Mouse (Mus musculus) lung, adult 2 months (tissue): ENCODE measurements around the gene Pcsk5. TPM values are rescaled to one million over a fixed set of nuclear protein-coding genes. Genes with fewer than 3 reads are reported as not detected.
A peak's percentile ranks its signal among the peaks of the same experiment; 100 is the strongest.

ENCODE experiments used
- DNase-seq: peaks from one replicate; pipeline ENCODE4 v3.0.0; 2022
- H3K4me1 ChIP-seq: fragments of 200-500 bp; 2 replicates; pipeline ENCODE4 v1.6.1; 2011; ENCODE audit warnings: low read length; ENCODE audit not compliant: control insufficient read depth, insufficient read depth
- H3K4me3 ChIP-seq: fragments of 200-500 bp; replicated peaks from 2 replicates; pipeline ENCODE3; 2011; ENCODE audit warnings: low read depth, mild to moderate bottlenecking, control low read depth, low read length; ENCODE audit errors: extremely low read depth
- CTCF ChIP-seq: fragments of 200-500 bp; IDR thresholded peaks from 2 replicates; pipeline ENCODE4 v1.5.1; 2011; ENCODE audit warnings: mild to moderate bottlenecking, low read length, control low read depth; ENCODE audit not compliant: insufficient read depth
- POLR2A ChIP-seq: fragments of 200-500 bp; IDR thresholded peaks from 2 replicates; pipeline ENCODE4 v1.6.1; 2011; ENCODE audit warnings: low read depth, mild to moderate bottlenecking, control low read depth, low read length, borderline replicate concordance; ENCODE audit errors: extremely low read depth
- WGBS: fragments of 180-500 bp; shearing (Covaris S2); methylation state at CpG from one replicate; pipeline ENCODE4 v1.1.7; 2018; 5-methylcytosine and 5-hydroxymethylcytosine counted together
- polyA plus RNA-seq: library from polyadenylated mRNA; depleted of rRNA; stranded (reverse); fragments of >200 nt; gene quantifications from 2 replicates; pipeline ENCODE4 v1.2.3, GENCODE M21; 2012; rRNA removed

The Pcsk5 gene
- polyA plus RNA-seq, result 8.8 and 11.2 TPM in 2 replicates

DNA sequence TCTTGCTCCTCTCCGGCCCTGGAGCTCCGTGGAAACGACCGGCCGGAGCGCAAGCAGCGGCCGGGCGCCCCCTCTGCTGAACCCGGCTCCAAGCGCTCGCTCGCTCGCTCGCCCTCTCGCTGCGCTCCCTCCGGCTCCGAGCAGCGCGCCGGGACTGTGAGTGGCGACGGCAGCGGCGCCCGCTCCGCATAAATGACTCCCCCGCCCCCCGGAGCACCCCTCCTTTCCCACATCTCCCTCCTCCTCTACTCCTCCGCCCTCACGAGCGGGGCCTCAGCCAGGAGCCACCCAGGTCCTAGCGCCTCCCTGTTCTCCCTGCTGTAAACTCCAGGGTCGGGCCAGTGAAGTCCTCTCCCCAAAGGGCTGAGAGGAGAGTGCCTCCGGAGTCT lies at the start of gene Pcsk5:
Gene Pcsk5, minus strand, starts transcription at position 162 of the 389 bp plus-strand sequence.
- Histone ChIP-seq H3K4me1 (no peaks in the 10 kb centered on the region), H3K4me3 (peak within 1 kb of the TSS; percentile 75)
- DNase-seq, result peak; percentile 76
- WGBS, result under 1% methylated on average over 35 of the region's 36 CpGs
- TF ChIP-seq POLR2A, result peak; percentile 68; the same call in 1 of the 2 replicates
- no peak for TF ChIP-seq CTCF

DNA sequence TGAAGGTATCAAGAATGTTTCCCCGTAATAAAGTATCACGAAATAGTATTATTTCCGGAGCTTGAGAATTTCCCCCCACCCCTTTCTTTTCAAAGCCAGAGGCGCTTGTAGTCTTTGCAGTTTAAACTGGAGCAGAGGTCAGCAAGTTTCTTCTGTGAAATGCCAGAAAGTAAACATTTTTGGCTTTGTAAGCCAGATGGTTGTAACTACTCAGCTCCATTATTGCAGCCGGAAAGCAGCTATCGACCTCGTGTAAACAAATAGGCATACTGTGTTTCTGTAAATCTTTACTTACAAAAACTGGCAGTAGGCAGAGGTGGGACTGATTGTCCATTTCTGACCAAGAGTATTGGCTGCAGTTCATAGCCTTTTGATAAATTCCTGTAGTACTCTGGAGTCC lies 38.4 kb upstream of the Pcsk5 start:
- 25% methylated on average over 7 of the region's 7 CpGs for WGBS
- Histone ChIP-seq H3K4me3 (no peak overlapping the region), H3K4me1 (peaks cover 7% of the 10 kb centered on the region)
- no peak for DNase-seq
- TF ChIP-seq CTCF (no peak), POLR2A (no peak)

DNA sequence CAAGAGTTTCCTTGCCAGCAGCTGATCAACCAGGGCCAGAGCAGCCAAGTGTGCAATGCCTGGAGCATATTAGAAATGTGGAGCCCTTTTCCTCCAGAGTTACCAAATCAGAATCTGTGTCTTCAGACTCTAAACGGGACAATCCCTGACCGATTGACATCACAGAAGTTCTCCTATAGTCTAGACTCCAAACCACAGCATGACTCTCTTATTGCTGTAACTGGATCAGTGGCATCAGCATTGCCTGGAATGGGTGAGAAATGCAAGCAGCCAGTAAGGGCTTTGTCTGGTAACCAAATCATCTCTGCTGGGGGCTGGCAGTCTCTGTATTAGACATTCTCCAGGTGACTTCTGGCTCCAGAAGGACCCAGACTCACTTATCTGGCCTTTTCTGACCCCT lies 37.0 kb upstream of the Pcsk5 start:
- TF ChIP-seq CTCF (no peak), POLR2A (no peak)
- WGBS, result 74% methylated on average over 2 of the region's 2 CpGs

DNA sequence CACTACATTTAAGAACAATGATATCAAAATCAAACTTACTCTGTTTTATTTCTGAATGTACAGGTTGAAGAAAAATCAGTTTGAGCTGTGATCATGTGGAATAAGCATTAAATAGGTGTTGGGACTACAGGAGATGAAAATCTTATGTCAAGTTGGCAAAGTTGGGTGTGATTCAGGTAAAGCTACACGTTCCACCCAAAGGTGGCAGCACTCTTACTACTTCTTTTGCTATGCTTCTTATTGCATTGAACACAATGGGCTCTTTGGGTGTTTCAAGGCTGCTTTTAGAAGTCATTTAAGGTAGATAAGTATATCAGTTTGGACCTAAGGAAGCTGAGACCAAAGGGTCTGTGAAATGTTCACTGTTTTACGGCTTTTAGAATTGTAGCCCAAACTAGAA lies 36.3 kb upstream of the Pcsk5 start:
- TF ChIP-seq POLR2A (no peak), CTCF (no peak)
- 54% methylated on average over 2 of the region's 2 CpGs for WGBS
- DNase-seq, result no peak
- Histone ChIP-seq H3K4me3 (no peak overlapping the region), H3K4me1 (peaks cover 7% of the 10 kb centered on the region)

More for the DNA sequence above, 37.0 kb upstream of the Pcsk5 start:
- no peak overlapping the region for H3K4me3 ChIP-seq
- no peak for DNase-seq
- H3K4me1 ChIP-seq, result peaks cover 7% of the 10 kb centered on the region

DNA sequence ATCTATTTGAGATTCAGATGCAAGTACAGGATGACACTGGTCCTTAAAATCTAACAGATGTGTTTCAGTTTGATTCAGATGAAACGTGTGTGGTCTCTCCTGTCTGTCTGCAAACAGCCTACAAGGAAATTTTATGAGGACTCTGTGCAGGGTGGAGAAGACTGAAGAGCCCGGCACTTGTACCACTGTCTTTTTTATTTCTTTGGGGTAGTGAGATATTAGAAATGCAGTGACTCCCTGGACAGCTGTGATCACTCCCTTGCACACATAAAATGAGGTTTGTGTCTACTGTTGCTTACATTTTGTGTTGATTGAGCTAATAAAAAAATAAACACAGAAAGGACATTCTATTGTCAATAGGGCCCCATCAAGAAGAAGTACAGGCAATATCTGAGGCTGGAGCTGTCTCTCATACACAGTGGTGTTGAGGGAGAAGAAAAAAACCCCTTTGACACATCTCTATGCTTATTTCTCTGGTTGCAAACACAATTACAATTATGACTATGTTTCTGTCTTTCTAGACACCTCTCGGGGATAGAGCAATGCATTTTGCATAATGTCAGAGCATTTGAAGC lies 29.0 kb upstream of the Pcsk5 start:
- Histone ChIP-seq H3K4me3 (no peak overlapping the region), H3K4me1 (no peaks in the 10 kb centered on the region)
- WGBS, result 72% methylated on average over 3 of the region's 3 CpGs
- no peak for DNase-seq
- TF ChIP-seq POLR2A, result no peak
- no peak for TF ChIP-seq CTCF

DNA sequence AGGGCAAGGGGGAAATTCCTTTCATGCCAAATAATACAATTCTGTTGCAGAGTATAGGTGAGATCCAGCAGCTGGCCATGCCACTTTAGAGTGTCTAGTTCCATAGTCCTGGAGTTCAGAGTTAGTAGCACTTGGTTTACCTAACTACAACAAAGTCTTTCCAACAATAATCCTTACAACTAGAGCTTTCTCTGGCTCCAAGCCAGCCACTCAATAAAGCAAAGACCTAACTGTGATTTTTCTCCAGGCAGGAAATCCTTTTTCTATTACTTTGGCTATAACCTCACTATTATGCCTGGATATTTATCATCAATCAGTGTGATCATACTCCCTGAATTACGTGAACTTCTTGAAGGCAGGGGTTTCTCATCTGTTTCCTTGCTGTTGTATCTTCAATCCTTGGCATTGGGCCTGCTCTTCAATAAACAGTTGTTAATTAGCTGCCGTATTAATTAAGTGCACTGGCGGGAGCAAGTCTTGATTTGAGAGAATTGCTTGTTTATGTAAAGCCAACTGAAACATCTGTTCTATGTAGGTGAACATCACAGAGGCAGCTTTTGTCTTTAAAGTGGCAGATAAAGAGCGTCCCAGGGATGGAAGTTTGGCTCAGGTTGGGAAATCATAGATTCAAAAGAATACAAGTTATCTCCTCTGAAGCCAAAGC lies 23.1 kb upstream of the Pcsk5 start:
- Histone ChIP-seq H3K4me1 (no peaks in the 10 kb centered on the region), H3K4me3 (no peak overlapping the region)
- no peak for DNase-seq
- WGBS, result 36% methylated on average over 4 of the region's 4 CpGs
- TF ChIP-seq CTCF (no peak), POLR2A (no peak)

DNA sequence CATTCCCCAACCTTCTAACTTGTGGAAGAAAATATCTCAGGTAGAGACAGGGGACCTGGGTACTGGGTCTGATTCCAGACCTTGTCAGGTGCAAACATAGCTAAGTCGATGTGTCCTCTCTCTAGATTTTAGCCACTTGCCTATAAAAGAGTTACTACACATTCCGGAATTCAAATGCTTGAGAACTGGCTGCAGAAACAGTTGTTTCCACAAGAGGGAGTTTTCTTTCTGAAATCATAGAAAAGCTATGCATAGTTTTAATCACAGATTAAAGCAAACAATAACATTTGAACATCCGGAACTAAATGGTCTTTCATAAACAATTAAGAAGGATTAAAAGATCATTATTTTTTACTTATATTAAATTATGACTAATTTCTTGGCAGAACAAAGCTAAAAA lies 19.3 kb upstream of the Pcsk5 start:
- Histone ChIP-seq H3K4me3 (no peak overlapping the region), H3K4me1 (no peaks in the 10 kb centered on the region)
- no peak for DNase-seq
- no peak for TF ChIP-seq POLR2A
- TF ChIP-seq CTCF, result 0 out of 2 replicates have a peak, but pooled peaks have one; percentile 8
- WGBS, result 34% methylated on average over 3 of the region's 3 CpGs

DNA sequence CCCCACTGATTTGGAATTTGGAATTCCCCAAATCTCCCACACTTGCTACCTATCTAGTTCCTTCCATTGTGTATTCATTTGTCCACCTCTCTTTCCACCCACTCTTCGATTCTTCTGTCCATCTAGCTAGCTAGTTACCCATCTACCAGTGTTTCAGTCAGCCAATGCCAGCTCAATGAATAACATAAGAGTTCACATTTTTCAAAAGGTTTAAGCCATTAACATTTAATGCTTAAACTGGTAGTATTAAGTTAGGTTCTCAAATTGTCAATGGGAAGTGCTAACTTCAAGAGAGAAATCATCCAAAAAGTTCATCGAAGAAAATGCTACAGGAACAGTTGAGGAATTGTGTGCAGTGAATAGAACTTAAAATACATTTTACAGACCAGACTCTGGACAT lies 11.0 kb upstream of the Pcsk5 start:
- no peak for DNase-seq
- H3K4me1 ChIP-seq, result no peaks in the 10 kb centered on the region
- H3K4me3 ChIP-seq, result no peak overlapping the region
- no peak for TF ChIP-seq POLR2A
- no peak for TF ChIP-seq CTCF
- WGBS, result 59% methylated on average over 2 of the region's 2 CpGs

DNA sequence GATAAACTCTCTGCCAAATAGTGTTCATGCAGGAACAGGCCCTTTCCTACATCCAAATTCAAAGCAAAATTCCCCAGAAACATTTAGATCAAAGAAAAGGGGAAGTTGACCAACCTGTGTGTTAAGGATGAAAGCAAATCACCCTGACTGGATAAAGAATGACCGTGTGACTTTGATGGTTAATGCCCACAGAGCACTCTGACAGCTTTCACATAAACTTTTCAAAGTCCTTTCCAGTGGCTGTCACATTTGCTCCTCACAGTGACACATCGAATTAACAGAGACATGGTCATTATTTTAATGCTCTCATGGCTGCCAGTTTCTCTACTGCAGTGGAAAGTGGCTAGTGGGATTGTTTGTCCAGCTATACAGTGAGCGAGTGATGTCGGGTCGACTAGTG lies 8.5 kb upstream of the Pcsk5 start:
- H3K4me3 ChIP-seq, result no peak overlapping the region
- no peak for DNase-seq
- WGBS, result 61% methylated on average over 5 of the region's 5 CpGs
- no peak for TF ChIP-seq POLR2A
- no peak for TF ChIP-seq CTCF
- H3K4me1 ChIP-seq, result no peaks in the 10 kb centered on the region

DNA sequence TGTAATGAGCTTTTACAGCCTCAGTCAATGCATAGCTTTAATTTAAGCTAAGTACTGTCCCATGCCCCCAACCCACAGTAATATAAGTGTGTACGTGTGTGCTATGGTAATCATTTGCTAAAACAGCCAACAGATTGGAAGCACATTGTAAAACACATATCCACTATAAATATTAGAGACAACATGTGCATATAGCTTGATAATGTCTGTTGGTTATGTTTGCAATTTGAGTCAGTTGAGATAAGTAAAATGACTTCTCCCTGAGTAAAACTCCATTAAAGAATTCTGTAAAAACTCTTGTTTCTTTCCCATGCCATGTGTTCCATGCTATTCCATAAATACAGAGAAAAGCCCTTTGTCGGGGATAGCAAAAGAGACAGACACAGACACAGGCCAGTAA lies 4.2 kb upstream of the Pcsk5 start:
- 91% methylated on average over 2 of the region's 2 CpGs for WGBS
- Histone ChIP-seq H3K4me1 (no peaks in the 10 kb centered on the region), H3K4me3 (no peak overlapping the region)
- DNase-seq, result no peak
- no peak for TF ChIP-seq CTCF
- TF ChIP-seq POLR2A, result no peak
